Mouse (Mus musculus): ENCODE measurements around the gene Irs3. TPM values are rescaled to one million over a fixed set of nuclear protein-coding genes. Genes with fewer than 3 reads are reported as not detected.

The Irs3 gene
- polyA plus RNA-seq, 1 experiment from 2014 or later = 0.20 TPM

GRCm38 (mm10) chr5:137639472-137639871 lies 6.0 kb downstream of the Irs3 start:
- no peak for ATAC-seq (ENCODE audit: insufficient number of reproducible peaks, insufficient read depth, low FRiP score, low TSS enrichment, low read depth)

GRCm38 (mm10) chr5:137633397-137634084 lies 12.0 kb downstream of the Irs3 start:
- Histone ChIP-seq H3K4me2 (no peak overlapping the region), H3K36me3 (peaks cover 68% of the 10 kb centered on the region), H3K9me3 (no peaks in the 10 kb centered on the region), H3K4me3 (replicated peaks) (no peak overlapping the region), H3K4me1 (replicated peaks) (peaks cover 34% of the 10 kb centered on the region), H3K9ac (replicated peaks) (0 out of 2 replicates have a peak overlapping the region, but pooled peaks have one; percentile 8), H3K27ac (no peak overlapping the region), H3K27me3 (no peaks in the 10 kb centered on the region)
- ATAC-seq (ENCODE audit: insufficient number of reproducible peaks, insufficient read depth, low FRiP score, low TSS enrichment, low read depth) = no peak
- WGBS = 81% methylated on average over 12 of the region's 12 CpGs

More at GRCm38 (mm10) chr5:137639472-137639871, 6.0 kb downstream of the Irs3 start:
- H3K27ac ChIP-seq = no peak overlapping the region
- 80% methylated on average over 7 of the region's 7 CpGs for WGBS
- H3K4me3 ChIP-seq (replicated peaks) = no peak overlapping the region
- no peak overlapping the region for H3K4me2 ChIP-seq
- H3K4me1 ChIP-seq (replicated peaks) = peaks cover 7% of the 10 kb centered on the region
- peaks cover 13% of the 10 kb centered on the region for H3K27me3 ChIP-seq
- peaks cover 85% of the 10 kb centered on the region for H3K36me3 ChIP-seq
- no peaks in the 10 kb centered on the region for H3K9me3 ChIP-seq
- no peak overlapping the region for H3K9ac ChIP-seq (replicated peaks)

GRCm38 (mm10) chr5:137631591-137631990 lies 13.9 kb downstream of the Irs3 start:
- ATAC-seq (ENCODE audit: insufficient number of reproducible peaks, insufficient read depth, low FRiP score, low TSS enrichment, low read depth) = no peak
- Histone ChIP-seq H3K4me3 (replicated peaks) (peak overlapping the region; percentile 79; the same call in 1 of the 2 replicates), H3K27me3 (no peaks in the 10 kb centered on the region), H3K9me3 (no peaks in the 10 kb centered on the region), H3K4me1 (replicated peaks) (peaks cover 34% of the 10 kb centered on the region), H3K27ac (peak overlapping the region; percentile 92), H3K4me2 (peak overlapping the region; percentile 82), H3K9ac (replicated peaks) (0 out of 2 replicates have a peak overlapping the region, but pooled peaks have one; percentile 79), H3K36me3 (peaks cover 49% of the 10 kb centered on the region)
- WGBS = 71% methylated on average over 4 of the region's 4 CpGs

- peak overlapping the region; percentile 79; the same call in 1 of the 2 replicates for H3K9ac ChIP-seq (replicated peaks)
- 68% methylated on average over 9 of the region's 9 CpGs for WGBS
- peak overlapping the region; percentile 92 for H3K27ac ChIP-seq
- no peaks in the 10 kb centered on the region for H3K27me3 ChIP-seq
- peaks cover 45% of the 10 kb centered on the region for H3K36me3 ChIP-seq
- H3K4me3 ChIP-seq (replicated peaks) = peak overlapping the region; percentile 79
- peak overlapping the region; percentile 82 for H3K4me2 ChIP-seq
- no peak for ATAC-seq (ENCODE audit: insufficient number of reproducible peaks, insufficient read depth, low FRiP score, low TSS enrichment, low read depth)
- peaks cover 34% of the 10 kb centered on the region for H3K4me1 ChIP-seq (replicated peaks)
- H3K9me3 ChIP-seq = no peaks in the 10 kb centered on the region
These were observed 14.3 kb downstream of the Irs3 start for GRCm38 (mm10) chr5:137631171-137631570.

GRCm38 (mm10) chr5:137630602-137631001 lies 14.9 kb downstream of the Irs3 start:
- Histone ChIP-seq H3K27me3 (no peaks in the 10 kb centered on the region), H3K9ac (replicated peaks) (peak overlapping the region; percentile 79), H3K4me3 (replicated peaks) (peak overlapping the region; percentile 79), H3K9me3 (no peaks in the 10 kb centered on the region), H3K4me2 (peak overlapping the region; percentile 82), H3K27ac (peak overlapping the region; percentile 92), H3K4me1 (replicated peaks) (peaks cover 34% of the 10 kb centered on the region), H3K36me3 (peaks cover 39% of the 10 kb centered on the region)
- 24% methylated on average over 3 of the region's 3 CpGs for WGBS
- ATAC-seq (ENCODE audit: insufficient number of reproducible peaks, insufficient read depth, low FRiP score, low TSS enrichment, low read depth) = no peak

- Histone ChIP-seq H3K4me2 (peak overlapping the region; percentile 82), H3K36me3 (peaks cover 33% of the 10 kb centered on the region), H3K4me3 (replicated peaks) (peak overlapping the region; percentile 79), H3K9me3 (no peaks in the 10 kb centered on the region), H3K27ac (peak overlapping the region; percentile 92), H3K9ac (replicated peaks) (peak overlapping the region; percentile 79), H3K27me3 (no peaks in the 10 kb centered on the region), H3K4me1 (replicated peaks) (peaks cover 34% of the 10 kb centered on the region)
- 18% methylated on average over 6 of the region's 6 CpGs for WGBS
- no peak for ATAC-seq (ENCODE audit: insufficient number of reproducible peaks, insufficient read depth, low FRiP score, low TSS enrichment, low read depth)
These were observed 15.5 kb downstream of the Irs3 start for GRCm38 (mm10) chr5:137629906-137630545.

- Histone ChIP-seq H3K27me3 (no peaks in the 10 kb centered on the region), H3K4me3 (replicated peaks) (peak overlapping the region; percentile 79), H3K9me3 (no peaks in the 10 kb centered on the region), H3K27ac (peak overlapping the region; percentile 92), H3K4me2 (peak overlapping the region; percentile 82), H3K36me3 (peaks cover 27% of the 10 kb centered on the region), H3K4me1 (replicated peaks) (peaks cover 38% of the 10 kb centered on the region), H3K9ac (replicated peaks) (peak overlapping the region; percentile 79)
- peak; percentile 15; the same call in 1 of the 2 replicates for ATAC-seq (ENCODE audit: insufficient number of reproducible peaks, insufficient read depth, low FRiP score, low TSS enrichment, low read depth)
- under 1% methylated on average over 23 of the region's 23 CpGs for WGBS
These were observed 16.2 kb downstream of the Irs3 start for GRCm38 (mm10) chr5:137629306-137629721.

- Histone ChIP-seq H3K4me2 (peak within 1 kb of the TSS; percentile 82), H3K9me3 (no peaks in the 10 kb centered on the region), H3K27ac (peak within 1 kb of the TSS; percentile 92), H3K9ac (replicated peaks) (peak within 1 kb of the TSS; percentile 79), H3K4me3 (replicated peaks) (peak within 1 kb of the TSS; percentile 79), H3K36me3 (peaks cover 21% of the 10 kb centered on the region), H3K4me1 (replicated peaks) (peaks cover 38% of the 10 kb centered on the region), H3K27me3 (no peaks in the 10 kb centered on the region)
- WGBS = under 1% methylated on average over 44 of the region's 46 CpGs
- peak; percentile 98 for ATAC-seq (ENCODE audit: insufficient number of reproducible peaks, insufficient read depth, low FRiP score, low TSS enrichment, low read depth)
These were observed 16.8 kb downstream of the Irs3 start, which contains the start of the genes Fbxo24, Lrch4 and Gm20605 for GRCm38 (mm10) chr5:137628498-137629305. TSS of gene Fbxo24 (minus strand) at chr5:137629002. TSS of gene Lrch4 (plus strand) at chr5:137629121. TSS of gene Gm20605 (plus strand) at chr5:137629175.

- peaks cover 38% of the 10 kb centered on the region for H3K4me1 ChIP-seq (replicated peaks)
- no peaks in the 10 kb centered on the region for H3K27me3 ChIP-seq
- no peak for ATAC-seq (ENCODE audit: insufficient number of reproducible peaks, insufficient read depth, low FRiP score, low TSS enrichment, low read depth)
- peak overlapping the region; percentile 59 for H3K4me2 ChIP-seq
- 6% methylated on average over 9 of the region's 9 CpGs for WGBS
- peak overlapping the region; percentile 87 for H3K27ac ChIP-seq
- H3K4me3 ChIP-seq (replicated peaks) = peak overlapping the region; percentile 79
- H3K9me3 ChIP-seq = no peaks in the 10 kb centered on the region
- H3K9ac ChIP-seq (replicated peaks) = peak overlapping the region; percentile 46
- H3K36me3 ChIP-seq = peaks cover 14% of the 10 kb centered on the region
These were observed 17.5 kb downstream of the Irs3 start for GRCm38 (mm10) chr5:137627991-137628390.

GRCm38 (mm10) chr5:137623937-137624530 lies 21.5 kb downstream of the Irs3 start:
- Histone ChIP-seq H3K4me3 (replicated peaks) (no peak overlapping the region), H3K9ac (replicated peaks) (no peak overlapping the region), H3K4me2 (no peak overlapping the region), H3K27me3 (no peaks in the 10 kb centered on the region), H3K27ac (no peak overlapping the region), H3K4me1 (replicated peaks) (peaks cover 4% of the 10 kb centered on the region), H3K9me3 (no peaks in the 10 kb centered on the region), H3K36me3 (no peaks in the 10 kb centered on the region)
- WGBS = 80% methylated on average over 11 of the region's 11 CpGs
- ATAC-seq (ENCODE audit: insufficient number of reproducible peaks, insufficient read depth, low FRiP score, low TSS enrichment, low read depth) = no peak

Data from limb, embryonic 12.5 days (tissue).